Mouse (Mus musculus) spleen, adult 2 months (tissue): Measurements from ENCODE around the gene Prkcb. TPM values are rescaled to one million over a fixed set of nuclear protein-coding genes. Genes with fewer than 3 reads are reported as not detected.

Experiments
- DNase-seq, 2 experiments: peaks; one replicate each; pipeline versions ENCODE4 v3.0.0 to v3.0.0-alpha.2; 2012 to 2021; ENCODE audit warnings: low spot score in 2 of 2, low read depth in 1 of 2
- H3K27ac ChIP-seq: fragments of 200-500 bp; 2 replicates; pipeline ENCODE4 v1.5.1; 2012; ENCODE audit warnings: low read length, inconsistent platforms; ENCODE audit not compliant: insufficient read depth
- H3K27me3 ChIP-seq: fragments of 200-500 bp; 2 replicates; pipeline ENCODE4 v1.6.1; 2012; ENCODE audit warnings: mild to moderate bottlenecking, moderate library complexity, low read length, inconsistent platforms; ENCODE audit not compliant: control insufficient read depth, insufficient read depth
- H3K36me3 ChIP-seq: fragments of 200-500 bp; 2 replicates; pipeline ENCODE4 v1.6.1; 2012; ENCODE audit warnings: mild to moderate bottlenecking, low read length, inconsistent platforms; ENCODE audit not compliant: control insufficient read depth, insufficient read depth
- H3K4me1 ChIP-seq: fragments of 200-500 bp; 2 replicates; pipeline ENCODE4 v1.6.1; 2011; ENCODE audit warnings: inconsistent platforms; ENCODE audit not compliant: control insufficient read depth, insufficient read depth, insufficient read length
- H3K4me3 ChIP-seq: fragments of 200-500 bp; 2 replicates; pipeline ENCODE4 v1.5.1; 2011; ENCODE audit warnings: mild to moderate bottlenecking, inconsistent platforms; ENCODE audit not compliant: insufficient read depth, insufficient read length; ENCODE audit errors: extremely low read depth
- CTCF ChIP-seq: fragments of 200-500 bp; IDR thresholded peaks from 2 replicates; pipeline ENCODE4 v1.5.1; 2011; ENCODE audit warnings: mild to moderate bottlenecking, inconsistent platforms; ENCODE audit not compliant: insufficient read depth, insufficient read length, insufficient replicate concordance; ENCODE audit errors: extremely low read depth
- POLR2A ChIP-seq: fragments of 200-500 bp; IDR thresholded peaks from 2 replicates; pipeline ENCODE4 v1.6.1; 2011; ENCODE audit warnings: low read depth, low read length, inconsistent platforms
- WGBS: fragments of 180-500 bp; shearing (Covaris S2); methylation state at CpG from one replicate; pipeline ENCODE4 v1.1.7; 2018; 5-methylcytosine and 5-hydroxymethylcytosine counted together
- polyA plus RNA-seq: library from polyadenylated mRNA; depleted of rRNA; stranded (reverse); fragments of >200 nt; gene quantifications from 2 replicates; pipeline ENCODE4 v1.2.3, GENCODE M21; 2012

Gene Prkcb
- polyA plus RNA-seq, 1 experiment = 106 TPM

DNA sequence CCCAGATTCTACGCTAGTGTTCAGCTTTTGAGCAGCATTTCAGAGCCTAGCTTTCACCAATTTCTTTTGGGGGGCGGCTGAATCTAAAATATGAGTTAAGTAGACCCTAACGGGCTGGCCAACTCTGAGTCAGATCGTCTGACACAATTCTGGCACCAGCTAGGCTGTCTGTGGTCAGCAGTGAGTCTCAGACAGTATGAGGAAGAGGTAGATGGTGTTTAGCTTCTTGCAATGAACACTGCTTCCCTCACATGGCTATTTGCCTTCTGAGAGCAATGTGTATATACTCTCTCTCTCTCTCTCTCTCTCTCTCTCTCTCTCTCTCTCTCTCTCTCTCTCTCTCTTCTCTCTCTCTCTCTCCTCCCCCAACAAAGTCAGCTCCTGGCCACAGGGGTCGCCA is 344.4 kb downstream of the Prkcb start:
- H3K4me1 ChIP-seq = no peaks in the 10 kb centered on the region
- DNase-seq = no peak
- peaks cover 7% of the 10 kb centered on the region for H3K36me3 ChIP-seq
- TF ChIP-seq CTCF (no peak), POLR2A (no peak)
- WGBS = 65% methylated on average over 5 of the region's 5 CpGs
- no peak overlapping the region for H3K27ac ChIP-seq
- H3K4me3 ChIP-seq = no peak overlapping the region
- H3K27me3 ChIP-seq = no peaks in the 10 kb centered on the region

DNA sequence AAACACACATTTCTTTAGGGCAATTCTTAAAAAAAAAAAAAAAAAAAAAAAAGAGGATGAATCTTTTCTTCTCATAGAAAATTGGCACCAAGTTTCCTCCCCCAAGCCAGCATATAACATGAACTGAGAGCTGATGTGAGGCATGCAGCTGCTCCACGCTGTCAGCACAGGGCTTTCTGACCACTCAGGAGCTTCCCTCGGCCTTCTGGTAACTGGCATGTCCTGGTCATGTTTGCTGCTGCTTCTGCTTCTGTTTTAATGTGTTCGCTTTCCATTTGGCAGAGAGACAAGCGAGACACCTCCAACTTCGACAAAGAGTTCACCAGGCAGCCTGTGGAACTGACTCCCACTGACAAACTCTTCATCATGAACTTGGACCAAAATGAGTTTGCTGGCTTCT is 344.9 kb downstream of the Prkcb start:
- H3K4me1 ChIP-seq = no peaks in the 10 kb centered on the region
- H3K27me3 ChIP-seq = no peaks in the 10 kb centered on the region
- WGBS = 89% methylated on average over 5 of the region's 5 CpGs
- no peak overlapping the region for H3K4me3 ChIP-seq
- H3K27ac ChIP-seq = no peak overlapping the region
- TF ChIP-seq POLR2A (no peak), CTCF (no peak)
- no peak for DNase-seq
- peaks cover 7% of the 10 kb centered on the region for H3K36me3 ChIP-seq

DNA sequence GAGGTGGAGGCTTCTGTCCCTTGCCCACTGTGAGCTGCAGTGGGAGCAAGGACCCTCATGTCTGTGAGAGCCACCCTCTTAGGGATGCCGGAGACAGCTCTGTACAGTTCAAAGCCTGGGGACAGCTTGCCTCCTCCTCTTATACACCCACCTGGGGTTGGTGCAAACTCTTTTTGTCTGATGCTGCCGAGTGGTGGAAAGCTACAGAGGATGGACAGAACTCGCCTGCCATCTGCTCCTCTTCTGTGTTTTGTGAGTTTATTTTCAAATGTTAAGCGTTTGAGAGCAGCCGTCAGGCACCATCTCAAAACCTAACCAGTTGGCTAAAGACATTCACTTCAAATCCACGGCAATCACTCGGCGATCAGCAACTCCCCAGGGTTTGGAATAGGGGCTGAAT is 355.1 kb downstream of the Prkcb start:
- H3K27ac ChIP-seq = no peak overlapping the region
- no peak overlapping the region for H3K4me3 ChIP-seq
- no peaks in the 10 kb centered on the region for H3K27me3 ChIP-seq
- WGBS = 88% methylated on average over 8 of the region's 8 CpGs
- TF ChIP-seq CTCF (no peak), POLR2A (no peak)
- no peaks in the 10 kb centered on the region for H3K4me1 ChIP-seq
- no peak for DNase-seq
- H3K36me3 ChIP-seq = no peaks in the 10 kb centered on the region

DNA sequence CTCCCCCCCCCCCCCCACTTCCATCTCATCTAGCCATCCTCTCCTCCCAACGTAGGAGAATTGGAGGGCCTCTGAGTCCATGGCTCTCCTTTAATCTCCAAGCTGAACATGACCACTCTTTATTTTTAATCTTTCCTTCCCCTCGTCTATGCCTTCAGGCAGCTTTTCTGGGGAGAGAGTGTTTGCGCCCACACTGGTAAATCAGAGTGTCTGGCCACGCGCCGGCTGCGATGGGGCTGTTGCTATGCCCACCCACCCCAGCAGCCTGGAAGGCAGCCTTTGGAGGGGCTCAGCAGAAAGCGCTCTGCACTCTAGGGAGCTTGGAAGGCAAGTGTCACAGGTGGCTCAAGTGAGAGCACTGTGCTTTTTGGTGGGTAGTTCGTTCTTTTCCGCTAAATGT is 360.8 kb downstream of the Prkcb start:
- TF ChIP-seq POLR2A = no peak
- TF ChIP-seq CTCF = no peak
- Histone ChIP-seq H3K36me3 (no peaks in the 10 kb centered on the region), H3K27me3 (no peaks in the 10 kb centered on the region), H3K4me1 (no peaks in the 10 kb centered on the region), H3K27ac (no peak overlapping the region), H3K4me3 (no peak overlapping the region)
- WGBS = 91% methylated on average over 10 of the region's 10 CpGs
- DNase-seq = no peak

DNA sequence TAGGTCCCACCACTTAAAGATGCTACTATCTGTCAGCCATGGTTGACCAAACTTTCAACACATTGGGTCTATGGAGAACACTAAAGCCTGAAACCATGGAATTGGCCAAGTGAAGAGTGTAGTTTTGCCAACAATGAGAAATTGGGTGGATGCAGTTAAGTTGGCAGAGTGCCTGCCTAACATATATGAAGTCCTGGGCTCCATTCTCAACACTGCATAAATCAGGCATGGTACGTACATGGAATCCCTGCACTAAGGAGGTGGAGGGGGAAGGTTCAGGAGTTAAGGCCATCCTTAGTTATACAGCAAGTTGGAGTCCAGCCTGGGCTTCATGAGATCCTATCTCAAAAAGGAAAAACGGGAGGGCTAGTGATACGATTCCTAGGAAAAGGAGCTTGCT is 364.0 kb downstream of the Prkcb start:
- H3K27me3 ChIP-seq = no peaks in the 10 kb centered on the region
- TF ChIP-seq POLR2A (no peak), CTCF (no peak)
- no peak overlapping the region for H3K27ac ChIP-seq
- 89% methylated on average over 3 of the region's 3 CpGs for WGBS
- no peak overlapping the region for H3K4me3 ChIP-seq
- H3K4me1 ChIP-seq = no peaks in the 10 kb centered on the region
- no peak for DNase-seq
- no peaks in the 10 kb centered on the region for H3K36me3 ChIP-seq

DNA sequence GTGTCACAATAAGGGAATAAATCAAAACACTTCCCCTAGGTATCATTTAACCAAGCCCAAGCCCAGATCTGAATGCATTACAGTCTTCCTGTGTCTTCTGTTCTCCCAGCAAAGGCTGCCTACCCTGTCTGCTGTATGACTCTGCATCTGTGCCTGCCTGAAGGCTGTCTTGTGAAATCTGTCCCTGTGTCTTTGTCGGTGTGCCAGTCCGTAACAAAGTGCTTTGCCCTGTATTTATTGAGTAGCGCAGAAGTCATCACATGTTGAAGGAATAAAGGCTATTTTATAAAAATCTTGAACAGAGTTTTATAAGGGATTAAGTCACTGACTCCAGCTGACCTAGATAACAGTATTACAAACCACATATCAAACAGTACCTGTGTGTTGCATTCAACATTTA is 368.1 kb downstream of the Prkcb start:
- Histone ChIP-seq H3K27me3 (no peaks in the 10 kb centered on the region), H3K4me1 (no peaks in the 10 kb centered on the region), H3K27ac (no peak overlapping the region), H3K4me3 (no peak overlapping the region), H3K36me3 (no peaks in the 10 kb centered on the region)
- TF ChIP-seq CTCF (no peak), POLR2A (no peak)
- 92% methylated on average over 3 of the region's 3 CpGs for WGBS
- no peak for DNase-seq

DNA sequence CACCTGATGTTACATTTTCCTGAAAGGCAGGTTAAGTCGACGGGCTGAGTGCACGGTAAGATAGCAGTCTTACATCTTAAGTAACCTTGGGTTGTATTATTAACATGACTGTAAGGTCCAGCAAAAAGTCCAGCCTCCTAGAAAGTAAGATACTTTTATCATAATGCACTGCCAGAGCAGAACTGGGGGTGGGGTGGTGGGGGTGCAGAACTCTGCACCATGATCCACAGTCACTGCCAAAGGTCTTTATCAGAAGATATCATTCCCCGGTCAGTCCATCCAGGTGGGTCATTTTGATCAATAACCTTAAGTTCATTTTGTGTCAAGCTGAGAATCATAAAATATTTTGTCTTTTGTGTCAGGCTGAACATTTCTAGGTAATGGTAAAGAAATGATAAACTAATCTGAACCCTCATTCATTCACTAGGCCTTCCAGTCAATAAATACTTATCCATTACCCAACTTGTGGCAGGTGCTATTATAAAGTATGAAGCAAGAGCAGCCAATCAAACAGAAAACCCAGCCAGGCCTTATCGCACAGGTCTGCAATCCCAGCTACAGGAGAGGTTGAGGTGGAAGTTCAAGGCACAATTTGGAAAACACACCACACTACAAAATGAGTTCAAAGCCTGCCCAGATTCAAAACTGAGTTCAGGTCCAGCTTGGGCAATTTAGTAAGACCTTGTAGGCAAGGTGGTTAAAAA is 369.0 kb downstream of the Prkcb start:
- no peak for DNase-seq
- Histone ChIP-seq H3K4me3 (no peak overlapping the region), H3K4me1 (no peaks in the 10 kb centered on the region), H3K36me3 (no peaks in the 10 kb centered on the region), H3K27ac (no peak overlapping the region), H3K27me3 (no peaks in the 10 kb centered on the region)
- WGBS = 92% methylated on average over 5 of the region's 5 CpGs
- TF ChIP-seq POLR2A (no peak), CTCF (no peak)
